Mouse (Mus musculus) spleen, postnatal 10 days (tissue): ENCODE data around the gene Rcc1.

Experiments
- DNase-seq, 2 experiments: peaks; one replicate each; pipeline ENCODE4 v3.0.0; 2021 to 2022; ENCODE audit warnings: low spot score in 2 of 2

The Rcc1 gene

DNA sequence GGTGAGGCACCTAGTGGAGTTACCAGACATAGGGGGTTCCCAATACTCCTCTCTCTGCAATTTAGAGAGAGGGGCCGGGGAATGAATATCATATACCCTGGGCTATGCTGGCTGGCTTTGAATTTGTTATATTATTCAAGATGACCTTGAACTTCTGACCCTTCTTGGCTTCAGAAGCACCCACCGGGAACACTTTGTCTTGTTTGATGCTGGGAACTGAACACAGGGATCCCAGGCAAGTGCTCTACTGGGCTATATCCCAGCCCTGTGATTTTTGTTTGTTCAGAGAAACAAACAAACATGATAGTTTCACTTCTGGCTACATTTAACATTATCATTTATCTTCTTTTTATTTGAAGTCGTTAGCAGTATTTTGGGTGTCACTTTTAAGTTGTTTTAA lies 2.0 kb upstream of the Rcc1 start:
- DNase-seq: no peak

GRCm38 (mm10) chr4:132354571-132354970 lies 1.2 kb upstream of the Rcc1 start:
- DNase-seq: peak in 1 of 2 experiments; percentile 49

GRCm38 (mm10) chr4:132352739-132353138 lies 666 bp downstream of the Rcc1 start:
- DNase-seq: peak; percentile 50

DNA sequence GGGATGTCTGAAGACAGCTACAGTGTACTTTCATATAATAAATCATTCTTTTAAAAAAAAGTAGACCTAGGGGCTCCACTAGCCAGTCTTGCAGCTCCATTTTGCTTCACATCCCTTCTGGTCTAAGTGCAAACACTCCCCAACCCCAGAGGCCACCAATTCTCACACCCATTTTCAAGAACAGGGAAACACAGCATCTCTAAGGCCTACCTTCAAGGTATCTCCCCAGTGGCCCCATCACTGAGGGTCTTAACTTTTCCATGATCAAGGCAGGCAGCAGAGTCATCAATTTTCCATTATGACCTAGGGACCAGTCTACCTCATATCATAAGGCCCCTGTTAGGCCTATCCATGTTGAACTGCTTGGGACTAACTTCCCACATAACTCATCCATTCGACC lies 2.0 kb downstream of the Rcc1 start:
- DNase-seq: no peak

DNA sequence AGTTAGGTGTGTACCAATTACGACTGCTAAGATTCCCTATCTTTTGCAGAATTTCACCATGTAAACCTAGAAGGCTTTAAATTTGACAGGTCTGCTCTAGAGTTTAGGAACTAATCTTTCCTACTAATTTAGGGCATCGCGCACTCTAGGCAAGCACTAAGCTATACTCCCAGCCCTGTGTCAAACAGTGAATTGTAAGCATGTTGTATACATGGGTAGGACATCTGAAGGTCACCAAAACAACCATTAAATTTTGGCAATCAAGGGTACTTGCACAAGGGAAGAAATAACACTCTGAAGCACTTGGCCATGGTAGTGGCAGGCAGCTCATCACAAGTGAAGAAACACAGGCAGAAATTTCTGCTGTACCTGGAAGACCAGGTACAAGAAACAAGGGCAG lies 2.6 kb downstream of the Rcc1 start:
- DNase-seq: no peak

DNA sequence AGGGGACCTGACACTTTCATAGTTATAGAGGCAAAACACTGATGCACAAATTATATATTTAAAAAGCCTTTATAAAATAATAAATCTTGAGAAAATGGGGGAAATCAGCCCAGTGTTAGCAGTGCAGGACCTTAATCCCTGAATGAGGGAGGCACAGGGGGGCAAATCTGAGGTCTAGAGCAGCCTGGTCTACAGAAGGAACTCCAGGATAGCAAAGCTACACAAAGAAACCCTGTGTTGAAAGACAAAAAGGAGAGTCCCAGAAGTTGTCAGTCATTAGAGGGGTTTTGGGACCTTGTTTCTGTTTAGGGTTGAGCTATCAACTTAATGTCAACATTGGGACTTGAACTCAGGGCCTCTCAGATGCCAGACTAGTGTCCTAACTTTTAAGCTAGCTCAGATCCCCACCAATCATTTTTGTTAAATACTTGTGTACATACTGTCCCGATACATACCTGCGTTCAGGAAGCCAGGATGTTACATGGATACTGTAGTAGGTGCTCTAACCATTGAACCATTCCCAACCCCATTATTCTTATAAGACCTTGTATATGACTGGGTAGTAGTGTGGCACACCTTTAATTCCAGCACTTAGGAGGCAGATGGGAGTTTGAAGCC lies 3.2 kb downstream of the Rcc1 start:
- no peak for DNase-seq

DNA sequence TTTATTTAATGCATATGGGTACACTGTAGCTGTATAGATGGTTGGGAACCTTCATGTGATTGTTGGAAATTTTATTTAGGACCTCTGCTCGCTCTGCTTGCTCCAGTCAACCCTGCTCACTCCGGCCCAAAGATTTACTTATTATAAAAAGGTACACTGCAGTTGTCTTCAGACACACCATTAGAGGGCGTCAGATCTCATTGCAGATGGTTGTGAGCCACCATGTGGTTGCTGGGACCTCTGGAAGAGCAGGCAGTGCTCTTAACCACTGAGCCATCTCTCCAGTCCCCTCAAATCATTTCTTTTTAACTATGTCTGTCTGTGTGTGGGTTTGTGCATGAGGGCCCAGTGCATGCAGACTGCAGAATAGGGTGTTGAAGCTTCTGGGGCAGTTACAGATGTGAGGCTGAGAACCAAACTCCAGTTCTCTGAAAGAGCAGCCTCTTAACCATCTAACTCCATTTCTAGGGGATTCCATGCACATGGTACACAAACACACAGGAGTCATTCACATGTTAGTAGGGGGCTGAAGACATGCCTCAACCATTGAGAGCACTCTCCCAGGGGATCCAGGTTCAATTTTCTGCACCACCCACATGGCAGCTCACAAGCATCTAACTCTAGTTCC lies 3.8 kb downstream of the Rcc1 start:
- no peak for DNase-seq

DNA sequence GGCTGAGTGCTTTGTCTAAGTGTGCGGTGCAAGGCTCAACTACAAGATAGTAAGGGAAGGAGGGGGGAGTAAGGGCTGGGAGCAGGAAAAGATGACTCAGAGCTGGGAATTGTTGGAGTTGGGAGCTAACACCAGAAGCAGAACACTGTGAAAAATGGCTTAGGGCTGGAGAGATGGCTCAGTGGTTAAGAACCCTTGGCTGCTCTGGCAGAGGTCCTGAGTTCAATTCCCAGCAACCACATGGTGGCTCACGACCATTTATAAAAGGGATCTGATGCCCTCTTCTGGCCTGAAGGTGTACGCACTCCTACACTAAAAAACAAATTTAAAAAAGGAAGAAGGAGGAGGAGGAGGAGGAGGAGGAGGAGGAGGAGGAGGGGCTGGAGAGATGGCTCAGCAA lies 6.7 kb downstream of the Rcc1 start:
- DNase-seq: no peak

- no peak for DNase-seq
Observed at GRCm38 (mm10) chr4:132346261-132346660, 7.1 kb downstream of the Rcc1 start.

DNA sequence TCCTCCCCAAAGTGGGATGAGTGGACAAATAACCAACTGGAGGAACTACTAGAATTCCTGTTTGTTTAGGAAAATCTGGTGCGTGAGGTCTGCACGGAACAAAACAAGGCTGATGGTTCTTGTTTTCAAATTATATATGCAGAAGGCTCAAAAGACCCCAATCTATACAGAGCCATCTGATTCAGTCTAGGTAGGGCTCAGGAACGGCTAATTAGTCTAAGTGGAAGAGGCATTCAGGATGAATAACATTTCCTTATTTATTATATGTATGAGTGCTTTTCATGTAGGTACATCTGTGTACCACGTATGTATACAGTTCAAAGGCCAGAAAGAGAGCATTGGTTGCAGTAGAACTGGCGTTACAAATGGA lies 7.6 kb downstream of the Rcc1 start:
- no peak for DNase-seq

- peak; percentile 97 to 99 for DNase-seq
Observed at GRCm38 (mm10) chr4:132345135-132345842, 8.1 kb downstream of the Rcc1 start.

DNA sequence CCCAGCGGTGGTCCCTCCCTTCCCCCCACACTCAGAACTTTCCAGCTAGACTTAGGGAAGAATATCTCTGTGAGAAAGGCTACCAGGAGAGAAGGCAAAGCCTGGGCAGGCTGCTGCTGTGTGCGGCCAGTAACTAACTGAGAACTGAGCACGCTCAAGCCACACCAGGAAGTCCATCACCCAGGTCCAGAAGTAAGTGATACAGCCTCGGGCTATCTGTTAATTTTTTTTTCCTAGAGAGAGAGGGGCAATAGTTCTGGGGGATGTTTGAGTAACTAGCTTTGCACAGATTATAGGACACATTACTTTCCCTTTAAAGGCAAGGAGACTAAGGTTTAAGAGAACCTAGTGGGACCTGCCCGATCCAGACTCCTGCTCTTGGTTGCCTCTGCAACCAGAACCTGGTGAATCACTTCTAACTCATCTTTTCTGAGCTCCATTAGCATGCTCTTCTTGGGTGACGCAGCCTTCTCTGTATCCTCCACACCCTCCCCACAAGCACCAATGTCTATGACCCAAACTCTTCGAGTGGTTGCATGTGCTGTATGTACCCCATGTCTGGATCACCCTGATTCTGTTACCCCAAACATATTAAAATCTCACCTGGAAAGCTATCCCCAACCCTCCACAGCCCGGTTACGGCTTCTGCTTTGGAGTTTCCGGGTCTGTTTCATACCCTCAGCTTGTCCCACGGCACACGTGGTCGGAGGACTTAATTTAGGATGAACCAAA lies 8.8 kb downstream of the Rcc1 start:
- DNase-seq: no peak

- no peak for DNase-seq
Observed at GRCm38 (mm10) chr4:132341451-132341850, 12.0 kb downstream of the Rcc1 start.

- DNase-seq: no peak
Observed at GRCm38 (mm10) chr4:132338943-132339342, 14.5 kb downstream of the Rcc1 start.

- DNase-seq: no peak
Observed at GRCm38 (mm10) chr4:132332880-132333279, 20.5 kb downstream of the Rcc1 start.

GRCm38 (mm10) chr4:132331960-132332359 lies 21.4 kb downstream of the Rcc1 start:
- DNase-seq: no peak

DNA sequence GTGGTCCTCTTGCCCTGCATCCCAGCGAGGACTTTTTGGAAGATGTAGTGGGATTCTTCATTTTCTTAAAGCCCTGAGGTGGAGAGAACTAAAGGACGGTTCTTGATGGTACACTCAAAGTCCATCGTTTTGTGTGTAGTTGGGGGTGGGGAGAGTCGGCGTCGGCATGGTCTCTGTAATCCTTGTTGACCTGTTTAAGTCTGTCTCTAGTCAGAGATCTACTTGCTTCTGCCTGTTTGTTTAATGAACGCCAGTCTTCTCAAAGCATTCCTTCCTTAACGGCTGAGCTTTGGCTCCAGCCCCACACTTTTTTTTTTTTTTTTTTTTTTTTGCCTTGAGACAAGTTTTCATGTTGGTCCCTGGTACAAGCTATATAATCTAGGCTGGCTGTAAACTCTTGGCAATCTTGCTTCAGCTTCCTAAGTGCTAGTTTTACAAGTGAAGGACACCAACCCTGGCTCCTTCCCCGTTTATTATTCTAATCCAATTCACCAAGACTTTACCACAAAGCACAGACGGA lies 23.5 kb downstream of the Rcc1 start:
- DNase-seq: no peak

GRCm38 (mm10) chr4:132329115-132329834 lies 24.1 kb downstream of the Rcc1 start, which contains the start of gene Trnau1ap:
Trnau1ap (minus strand) TSS chr4:132329538.
- DNase-seq: peak; percentile 82 to 95

GRCm38 (mm10) chr4:132328391-132328982 lies 24.9 kb downstream of the Rcc1 start:
- DNase-seq: no peak

DNA sequence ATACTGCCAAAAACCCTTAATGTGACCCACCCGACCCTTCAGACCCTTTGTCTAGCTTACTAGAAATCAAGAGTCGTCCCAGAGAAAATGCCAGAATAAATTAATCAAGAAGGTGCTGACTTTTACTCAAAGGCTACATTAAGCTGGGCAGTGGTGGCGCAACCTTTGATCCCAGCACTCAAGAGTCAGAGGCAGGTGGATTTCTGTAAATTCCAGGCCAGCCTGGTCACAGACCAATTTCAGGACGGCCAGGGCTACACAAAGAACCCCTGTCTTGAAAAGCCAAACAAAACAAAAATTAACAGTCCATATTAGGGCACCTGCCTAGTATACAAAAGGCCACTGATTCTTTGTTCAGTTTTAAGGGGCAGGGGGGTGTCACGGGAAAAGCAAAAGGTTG lies 26.9 kb downstream of the Rcc1 start:
- DNase-seq: no peak

DNA sequence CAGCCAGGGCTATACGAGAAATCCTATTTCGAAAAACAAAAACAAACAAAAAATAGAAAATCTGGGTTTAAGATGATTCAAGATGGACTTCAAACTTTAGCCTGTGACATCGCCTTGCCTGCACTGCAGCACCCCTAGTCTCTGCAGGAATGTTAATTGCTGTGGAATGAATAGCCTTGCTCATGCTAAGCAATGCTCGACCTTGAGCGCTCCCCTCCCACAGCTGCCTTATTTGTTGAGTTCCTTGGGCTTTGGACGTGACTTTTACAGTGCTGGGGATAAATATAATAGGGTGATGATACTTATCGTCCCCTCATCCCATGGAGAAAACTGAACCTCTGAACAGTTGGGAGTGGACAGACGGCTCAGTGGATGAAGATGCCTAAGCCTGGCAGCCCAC lies 37.7 kb downstream of the Rcc1 start:
- no peak for DNase-seq
